Mouse (Mus musculus) limb, embryonic 11.5 days (tissue): Measurements from ENCODE around the gene Gm12184. TPM values are rescaled to one million over a fixed set of nuclear protein-coding genes. Genes with fewer than 3 reads are reported as not detected.
A peak's percentile ranks its signal among the peaks of the same experiment; 100 is the strongest.

Experiments used
- ATAC-seq: fragments of 200-750 bp; cut with Nextera tagmentation; 2 replicates; pipeline ENCODE4 v1.8.0; 2017; ENCODE audit warnings: low read depth; ENCODE audit not compliant: insufficient number of reproducible peaks, low FRiP score, low TSS enrichment
- DNase-seq: peaks from one replicate; pipeline ENCODE4 v3.0.0-alpha.2; 2015; ENCODE audit warnings: low spot score
- H3K27ac ChIP-seq: fragments of 300-500 bp; sonication (generic); replicated peaks from 2 replicates; pipeline ENCODE4 v1.5.1; 2014; ENCODE audit warnings: low read depth, mild to moderate bottlenecking, low read length
- H3K27me3 ChIP-seq: fragments of 300-500 bp; sonication (generic); 2 replicates; pipeline ENCODE4 v1.6.1; 2014; ENCODE audit warnings: mild to moderate bottlenecking, low read length, mixed read lengths; ENCODE audit not compliant: control insufficient read depth, insufficient read depth
- H3K36me3 ChIP-seq: fragments of 300-500 bp; sonication (generic); 2 replicates; pipeline ENCODE4 v1.6.1; 2014; ENCODE audit warnings: mild to moderate bottlenecking, low read length, moderate library complexity, mixed read lengths; ENCODE audit not compliant: control insufficient read depth, insufficient read depth
- H3K4me1 ChIP-seq: fragments of 300-500 bp; sonication (generic); 2 replicates; pipeline ENCODE4 v1.6.1; 2014; ENCODE audit warnings: low read length, mixed read lengths; ENCODE audit not compliant: control insufficient read depth, insufficient read depth
- H3K4me2 ChIP-seq: fragments of 300-500 bp; sonication (generic); 2 replicates; pipeline ENCODE4 v1.6.1; 2014; ENCODE audit warnings: low read depth, mild to moderate bottlenecking, moderate library complexity; ENCODE audit not compliant: severe bottlenecking
- H3K4me3 ChIP-seq: fragments of 300-500 bp; sonication (generic); 2 replicates; pipeline ENCODE4 v1.5.1; 2014; ENCODE audit warnings: low read depth, low read length
- H3K9ac ChIP-seq: fragments of 300-500 bp; sonication (generic); 2 replicates; pipeline ENCODE4 v1.6.1; 2014; ENCODE audit warnings: mild to moderate bottlenecking, low read length
- H3K9me3 ChIP-seq: fragments of 300-500 bp; sonication (generic); 2 replicates; pipeline ENCODE4 v1.6.1; 2016; ENCODE audit warnings: low read length; ENCODE audit not compliant: control insufficient read depth
- WGBS: fragments of 180-500 bp; shearing (Covaris S2); extraction: QIAGEN DNeasy Blood & Tissue Kit; methylation state at CpG from one replicate; pipeline ENCODE4 v1.1.7; 2014; 5-methylcytosine and 5-hydroxymethylcytosine counted together
- polyA plus RNA-seq: library from polyadenylated mRNA; unstranded; fragments of >200 nt; fragmentation: Nextera tagmentation; extraction: Ambion mirVana; gene quantifications from 2 replicates; pipeline ENCODE4 v1.2.1, GENCODE M21; 2014

The Gm12184 gene
- polyA plus RNA-seq, 1 experiment from 2014 or later = 9.4 TPM

DNA sequence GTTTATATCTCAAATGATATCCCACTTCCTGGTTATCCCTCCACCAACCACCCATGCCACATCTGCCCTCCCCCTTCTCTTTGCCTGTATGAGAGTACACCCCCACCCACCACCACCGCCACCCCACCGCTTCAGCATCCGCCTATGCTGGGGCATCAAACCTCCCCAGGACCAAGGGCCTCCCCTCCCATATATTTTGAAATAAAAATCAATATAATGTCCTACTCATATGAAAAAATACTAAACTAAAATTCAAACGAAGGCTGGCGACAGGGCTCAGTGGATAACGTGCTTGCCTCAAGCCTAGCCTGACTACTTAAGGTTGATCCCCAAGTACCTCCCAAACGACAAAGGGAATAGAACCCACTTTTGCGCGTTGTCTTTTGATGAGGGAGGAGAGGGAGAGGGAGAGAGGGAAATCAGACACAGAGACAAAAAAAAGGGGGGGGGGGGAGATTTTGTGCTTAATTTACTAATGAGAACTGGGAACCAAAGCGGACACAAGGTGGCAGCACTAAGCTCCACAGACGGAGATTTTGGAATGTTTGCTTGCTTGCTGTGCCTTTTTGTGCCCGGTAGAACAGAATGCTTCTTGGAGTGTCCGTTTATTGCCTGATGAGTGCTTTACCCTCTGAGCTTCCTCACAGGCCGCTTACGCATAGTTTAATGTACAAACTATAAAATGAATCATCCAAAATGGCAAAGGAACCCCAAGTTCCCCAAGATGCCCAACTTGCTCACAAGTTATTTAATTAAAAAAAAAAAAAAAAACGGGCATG, 38.0 kb downstream of the Gm12184 start:
- ATAC-seq (peak; percentile 51; the same call in 1 of the 2 replicates), DNase-seq (peak; percentile 83)
- H3K27ac ChIP-seq = no peak overlapping the region
- no peaks in the 10 kb centered on the region for H3K36me3 ChIP-seq
- WGBS = 8% methylated on average over 16 of the region's 16 CpGs
- H3K9me3 ChIP-seq = no peaks in the 10 kb centered on the region
- peak overlapping the region; percentile 48 for H3K4me2 ChIP-seq
- H3K27me3 ChIP-seq = no peaks in the 10 kb centered on the region
- no peaks in the 10 kb centered on the region for H3K4me1 ChIP-seq
- peak overlapping the region; percentile 26 for H3K4me3 ChIP-seq
- H3K9ac ChIP-seq = peak overlapping the region; percentile 12; the same call in 1 of the 2 replicates

- 52% methylated on average over 10 of the region's 10 CpGs for WGBS
- Histone ChIP-seq H3K4me1 (no peaks in the 10 kb centered on the region), H3K9me3 (no peaks in the 10 kb centered on the region), H3K27me3 (no peaks in the 10 kb centered on the region), H3K9ac (no peak overlapping the region), H3K4me3 (peak overlapping the region; percentile 26; the same call in 1 of the 2 replicates), H3K27ac (no peak overlapping the region), H3K36me3 (no peaks in the 10 kb centered on the region), H3K4me2 (peak overlapping the region; percentile 48; the same call in 1 of the 2 replicates)
- DNase-seq (peak; percentile 46), ATAC-seq (peak; percentile 52; the same call in 1 of the 2 replicates)
Measured at GRCm38 (mm10) chr11:48787455-48788211, 38.8 kb downstream of the Gm12184 start.

GRCm38 (mm10) chr11:48782243-48782642, 44.2 kb downstream of the Gm12184 start:
- Histone ChIP-seq H3K9me3 (no peaks in the 10 kb centered on the region), H3K27me3 (no peaks in the 10 kb centered on the region), H3K4me1 (no peaks in the 10 kb centered on the region), H3K4me2 (no peak overlapping the region), H3K36me3 (no peaks in the 10 kb centered on the region), H3K9ac (no peak overlapping the region), H3K27ac (no peak overlapping the region), H3K4me3 (no peak overlapping the region)
- ATAC-seq = no peak
- WGBS = 87% methylated on average over 4 of the region's 4 CpGs
- DNase-seq = no peak

GRCm38 (mm10) chr11:48779450-48779849, 47.0 kb downstream of the Gm12184 start:
- ATAC-seq = no peak
- no peak overlapping the region for H3K27ac ChIP-seq
- no peaks in the 10 kb centered on the region for H3K4me1 ChIP-seq
- no peaks in the 10 kb centered on the region for H3K9me3 ChIP-seq
- no peak for DNase-seq
- no peak overlapping the region for H3K4me3 ChIP-seq
- no peak overlapping the region for H3K4me2 ChIP-seq
- H3K36me3 ChIP-seq = no peaks in the 10 kb centered on the region
- no peaks in the 10 kb centered on the region for H3K27me3 ChIP-seq
- no peak overlapping the region for H3K9ac ChIP-seq
- WGBS = 38% methylated on average over 7 of the region's 7 CpGs

- no peak overlapping the region for H3K4me2 ChIP-seq
- no peaks in the 10 kb centered on the region for H3K4me1 ChIP-seq
- H3K9me3 ChIP-seq = no peaks in the 10 kb centered on the region
- no peaks in the 10 kb centered on the region for H3K36me3 ChIP-seq
- 85% methylated on average over 9 of the region's 9 CpGs for WGBS
- DNase-seq (no peak), ATAC-seq (no peak)
- H3K9ac ChIP-seq = no peak overlapping the region
- no peak overlapping the region for H3K27ac ChIP-seq
- no peak overlapping the region for H3K4me3 ChIP-seq
- no peaks in the 10 kb centered on the region for H3K27me3 ChIP-seq
Measured at GRCm38 (mm10) chr11:48777303-48777702, 49.2 kb downstream of the Gm12184 start.

DNA sequence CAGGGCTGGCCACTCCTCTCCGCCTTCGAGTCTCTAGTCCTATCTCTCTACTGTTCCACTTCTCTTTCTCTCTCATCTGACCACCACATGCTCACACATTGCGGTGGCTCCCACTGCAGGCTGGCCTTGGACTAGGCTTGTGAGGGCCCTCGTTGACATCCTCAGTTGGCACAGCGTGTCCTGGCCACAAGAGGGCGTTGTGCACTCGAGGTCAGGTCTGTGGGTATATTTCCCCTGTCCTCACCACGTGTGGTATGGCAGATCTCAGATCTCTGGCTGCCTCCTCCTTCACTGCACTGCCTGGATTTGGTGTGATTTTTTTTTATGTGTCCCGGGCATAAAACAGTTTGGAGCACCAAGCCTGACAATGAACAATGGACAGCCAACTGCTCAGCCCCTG, 49.8 kb downstream of the Gm12184 start:
- Histone ChIP-seq H3K9ac (no peak overlapping the region), H3K4me3 (no peak overlapping the region), H3K27me3 (no peaks in the 10 kb centered on the region), H3K27ac (no peak overlapping the region), H3K4me2 (no peak overlapping the region), H3K4me1 (no peaks in the 10 kb centered on the region), H3K9me3 (no peaks in the 10 kb centered on the region), H3K36me3 (no peaks in the 10 kb centered on the region)
- WGBS = 44% methylated on average over 9 of the region's 9 CpGs
- no peak for DNase-seq
- ATAC-seq = no peak

DNA sequence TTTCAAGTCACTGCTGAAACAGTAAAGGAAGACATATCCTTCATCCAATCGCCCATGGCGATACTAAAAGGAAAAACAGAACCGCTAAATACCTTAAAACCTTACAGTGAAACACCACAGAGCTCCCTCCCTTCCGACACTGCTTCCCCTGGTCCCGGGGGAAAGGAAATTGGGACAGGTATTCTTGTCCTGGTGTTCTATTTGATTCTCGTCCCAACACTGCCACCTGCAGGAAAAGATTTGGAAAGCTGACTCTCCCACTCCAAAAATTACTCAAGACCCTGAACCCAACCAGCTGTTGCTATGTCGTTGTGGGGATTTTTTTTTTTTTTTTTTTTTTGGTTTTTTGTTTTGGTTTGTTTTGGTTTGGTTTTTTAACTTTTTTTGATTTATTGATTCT, 51.0 kb downstream of the Gm12184 start:
- Histone ChIP-seq H3K4me2 (no peak overlapping the region), H3K9me3 (no peaks in the 10 kb centered on the region), H3K36me3 (no peaks in the 10 kb centered on the region), H3K27me3 (no peaks in the 10 kb centered on the region), H3K4me3 (no peak overlapping the region), H3K4me1 (no peaks in the 10 kb centered on the region), H3K27ac (no peak overlapping the region), H3K9ac (no peak overlapping the region)
- DNase-seq = peak; percentile 81
- WGBS = 2% methylated on average over 7 of the region's 7 CpGs
- no peak for ATAC-seq
